Mouse (Mus musculus) limb, embryonic 11.5 days (tissue): ENCODE results near the gene Clk2. TPM values are rescaled to one million over a fixed set of nuclear protein-coding genes. Genes with fewer than 3 reads are reported as not detected.

Experiments
- ATAC-seq: fragments of 200-750 bp; cut with Nextera tagmentation; 2 replicates; pipeline ENCODE4 v1.8.0; 2017; ENCODE audit warnings: low read depth; ENCODE audit not compliant: insufficient number of reproducible peaks, low FRiP score, low TSS enrichment
- DNase-seq: peaks from one replicate; pipeline ENCODE4 v3.0.0-alpha.2; 2015; ENCODE audit warnings: low spot score
- H3K27ac ChIP-seq: fragments of 300-500 bp; sonication (generic); replicated peaks from 2 replicates; pipeline ENCODE4 v1.5.1; 2014; ENCODE audit warnings: low read depth, mild to moderate bottlenecking, low read length
- H3K27me3 ChIP-seq: fragments of 300-500 bp; sonication (generic); 2 replicates; pipeline ENCODE4 v1.6.1; 2014; ENCODE audit warnings: mild to moderate bottlenecking, low read length, mixed read lengths; ENCODE audit not compliant: control insufficient read depth, insufficient read depth
- H3K36me3 ChIP-seq: fragments of 300-500 bp; sonication (generic); 2 replicates; pipeline ENCODE4 v1.6.1; 2014; ENCODE audit warnings: mild to moderate bottlenecking, low read length, moderate library complexity, mixed read lengths; ENCODE audit not compliant: control insufficient read depth, insufficient read depth
- H3K4me1 ChIP-seq: fragments of 300-500 bp; sonication (generic); 2 replicates; pipeline ENCODE4 v1.6.1; 2014; ENCODE audit warnings: low read length, mixed read lengths; ENCODE audit not compliant: control insufficient read depth, insufficient read depth
- H3K4me2 ChIP-seq: fragments of 300-500 bp; sonication (generic); 2 replicates; pipeline ENCODE4 v1.6.1; 2014; ENCODE audit warnings: low read depth, mild to moderate bottlenecking, moderate library complexity; ENCODE audit not compliant: severe bottlenecking
- H3K4me3 ChIP-seq: fragments of 300-500 bp; sonication (generic); 2 replicates; pipeline ENCODE4 v1.5.1; 2014; ENCODE audit warnings: low read depth, low read length
- H3K9ac ChIP-seq: fragments of 300-500 bp; sonication (generic); 2 replicates; pipeline ENCODE4 v1.6.1; 2014; ENCODE audit warnings: mild to moderate bottlenecking, low read length
- H3K9me3 ChIP-seq: fragments of 300-500 bp; sonication (generic); 2 replicates; pipeline ENCODE4 v1.6.1; 2016; ENCODE audit warnings: low read length; ENCODE audit not compliant: control insufficient read depth
- WGBS: fragments of 180-500 bp; shearing (Covaris S2); extraction: QIAGEN DNeasy Blood & Tissue Kit; methylation state at CpG from one replicate; pipeline ENCODE4 v1.1.7; 2014; 5-methylcytosine and 5-hydroxymethylcytosine counted together
- polyA plus RNA-seq: library from polyadenylated mRNA; unstranded; fragments of >200 nt; fragmentation: Nextera tagmentation; extraction: Ambion mirVana; gene quantifications from 2 replicates; pipeline ENCODE4 v1.2.1, GENCODE M21; 2014

The Clk2 gene
- polyA plus RNA-seq, result 34.8 and 35.2 TPM in 2 replicates

DNA sequence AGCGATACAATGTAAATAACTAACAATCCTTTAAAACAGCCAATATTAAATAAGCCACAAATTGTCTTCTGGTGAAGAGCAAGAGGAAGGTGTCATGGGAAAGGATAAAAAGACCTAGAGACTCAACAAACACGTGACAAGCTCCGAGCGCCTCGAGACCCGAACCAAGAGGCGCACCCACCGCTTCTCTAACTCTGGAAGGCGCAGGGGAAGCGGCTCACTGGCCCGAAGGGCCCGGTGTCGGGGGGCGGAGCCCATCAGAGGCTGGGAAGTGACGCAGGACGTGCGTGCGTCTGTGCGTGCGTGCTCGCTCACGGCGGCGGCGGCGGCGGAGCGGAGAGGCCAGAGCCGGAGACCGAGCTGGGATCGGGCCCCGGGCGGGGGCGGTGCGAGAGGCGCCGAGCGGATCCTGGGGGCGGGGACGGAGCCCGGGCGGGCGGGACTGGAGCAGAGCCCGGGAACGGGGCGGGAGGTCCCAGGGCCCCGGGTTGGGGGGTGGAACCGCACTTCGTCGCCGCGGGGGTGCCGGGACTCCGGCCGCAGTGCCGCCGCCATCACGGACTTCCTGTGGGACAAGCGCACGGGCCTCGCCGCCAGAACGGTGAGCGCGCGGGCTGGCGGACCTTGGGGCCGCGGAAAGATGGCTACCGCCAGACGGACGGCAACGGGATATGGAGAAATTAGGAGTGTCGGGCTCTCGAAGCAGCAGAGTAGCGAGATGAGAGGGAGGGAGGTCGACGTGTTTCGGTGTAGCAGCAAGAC lies at the start of gene Clk2:
TSS of gene Clk2 (plus strand) at position 290 of the 762 bp plus-strand sequence.
- peak; percentile 95 for ATAC-seq
- Histone ChIP-seq H3K9ac (peak within 1 kb of the TSS; percentile 92), H3K4me1 (peaks cover 19% of the 10 kb centered on the region), H3K4me3 (peak within 1 kb of the TSS; percentile 61), H3K9me3 (no peaks in the 10 kb centered on the region), H3K27ac (peak within 1 kb of the TSS; percentile 89), H3K27me3 (no peaks in the 10 kb centered on the region), H3K4me2 (peak within 1 kb of the TSS; percentile 76), H3K36me3 (peaks cover 11% of the 10 kb centered on the region)
- 1% methylated on average over 75 of the region's 79 CpGs for WGBS
- DNase-seq, result peak; percentile 95

DNA sequence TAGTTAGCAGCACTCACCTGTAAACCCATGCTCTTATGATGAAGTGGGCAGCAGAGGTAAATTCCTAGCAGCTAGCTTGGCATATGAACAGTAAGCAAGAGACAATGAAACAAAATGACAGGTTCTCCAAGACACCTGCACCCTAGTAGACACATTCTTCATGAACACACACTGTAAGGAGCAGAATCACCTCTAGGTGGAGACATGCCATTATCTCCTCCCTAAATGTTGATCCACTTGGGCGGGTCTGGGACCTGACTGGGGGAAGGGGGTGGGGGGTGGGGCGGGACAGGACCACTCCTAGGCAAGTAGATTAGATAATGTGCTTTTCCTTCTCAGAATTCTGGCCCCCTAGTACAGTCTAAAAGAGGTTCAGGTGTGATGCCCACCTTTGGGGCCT lies 49.1 kb upstream of the Clk2 start:
- Histone ChIP-seq H3K4me3 (no peak overlapping the region), H3K4me1 (no peaks in the 10 kb centered on the region), H3K4me2 (no peak overlapping the region), H3K9me3 (no peaks in the 10 kb centered on the region), H3K9ac (no peak overlapping the region), H3K27ac (no peak overlapping the region), H3K27me3 (no peaks in the 10 kb centered on the region), H3K36me3 (no peaks in the 10 kb centered on the region)
- WGBS, result 3% methylated on average over 2 of the region's 2 CpGs
- DNase-seq (no peak), ATAC-seq (no peak)

DNA sequence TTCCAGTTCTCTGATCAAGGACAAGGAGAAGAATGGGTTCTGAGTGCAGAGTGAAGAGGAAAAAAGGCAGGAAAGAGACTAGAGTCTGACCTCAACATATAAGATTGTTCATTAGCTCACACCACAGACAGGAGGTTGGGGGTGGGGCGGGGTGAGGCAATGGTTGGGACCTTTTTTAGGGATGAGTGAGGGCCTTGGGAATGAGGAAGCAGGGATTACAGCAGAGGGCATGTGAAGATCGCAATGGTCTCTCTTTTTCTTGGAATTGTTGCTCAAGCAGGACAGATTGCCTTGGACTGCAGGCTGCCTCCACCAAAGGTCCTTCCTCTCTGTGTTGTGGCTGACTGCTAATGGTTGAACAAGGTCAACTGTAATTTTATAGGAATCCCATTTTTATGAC lies 41.3 kb upstream of the Clk2 start:
- no peaks in the 10 kb centered on the region for H3K27me3 ChIP-seq
- no peaks in the 10 kb centered on the region for H3K36me3 ChIP-seq
- H3K4me2 ChIP-seq, result no peak overlapping the region
- DNase-seq (no peak), ATAC-seq (no peak)
- H3K9me3 ChIP-seq, result no peaks in the 10 kb centered on the region
- WGBS, result 83% methylated on average over 2 of the region's 2 CpGs
- no peak overlapping the region for H3K4me3 ChIP-seq
- H3K27ac ChIP-seq, result no peak overlapping the region
- H3K9ac ChIP-seq, result no peak overlapping the region
- no peaks in the 10 kb centered on the region for H3K4me1 ChIP-seq

DNA sequence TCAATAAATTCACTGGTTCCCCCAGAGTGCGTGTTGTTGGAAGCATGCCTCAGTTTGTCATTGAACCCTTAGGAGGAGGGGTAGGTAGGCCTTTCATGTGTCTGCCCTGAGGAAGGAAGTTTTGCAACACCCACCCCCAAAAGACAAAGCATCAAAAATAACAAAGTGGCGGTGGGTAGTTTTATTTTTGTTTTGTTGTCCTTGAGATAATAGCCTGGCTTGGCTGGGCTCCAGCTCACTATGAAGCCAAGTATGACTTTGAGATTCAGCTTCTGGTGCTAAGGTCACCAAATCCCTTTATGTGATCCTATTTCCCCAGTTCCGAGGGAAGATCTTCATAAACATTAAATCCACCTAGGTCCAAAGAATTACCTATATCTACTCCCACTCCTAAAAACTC lies 40.4 kb upstream of the Clk2 start:
- DNase-seq (no peak), ATAC-seq (no peak)
- Histone ChIP-seq H3K27me3 (no peaks in the 10 kb centered on the region), H3K4me2 (no peak overlapping the region), H3K4me3 (no peak overlapping the region), H3K9me3 (no peaks in the 10 kb centered on the region), H3K9ac (no peak overlapping the region), H3K36me3 (no peaks in the 10 kb centered on the region), H3K4me1 (no peaks in the 10 kb centered on the region), H3K27ac (no peak overlapping the region)
- 88% methylated on average over 3 of the region's 3 CpGs for WGBS

DNA sequence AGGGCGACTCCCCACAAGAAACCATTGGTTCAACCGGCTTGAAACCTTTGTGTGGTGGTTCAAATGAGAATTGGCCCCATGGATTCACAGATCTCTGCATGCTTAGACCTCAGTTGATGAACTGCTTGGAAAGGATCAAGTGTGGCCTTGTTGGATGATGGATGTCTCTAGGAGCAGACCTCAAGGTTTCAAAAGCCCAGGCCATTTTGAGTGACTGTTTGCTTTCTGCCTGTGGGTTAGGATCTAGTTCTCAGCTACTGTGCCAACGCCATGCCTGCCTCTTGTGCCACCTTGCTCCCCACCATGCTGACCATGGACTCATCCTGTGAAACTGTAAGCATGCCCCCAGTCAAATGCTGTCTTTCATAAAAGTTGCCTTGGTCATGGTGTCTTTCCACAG lies 38.6 kb upstream of the Clk2 start:
- WGBS, result 94% methylated on average over 3 of the region's 3 CpGs
- no peak for ATAC-seq
- no peaks in the 10 kb centered on the region for H3K27me3 ChIP-seq

DNA sequence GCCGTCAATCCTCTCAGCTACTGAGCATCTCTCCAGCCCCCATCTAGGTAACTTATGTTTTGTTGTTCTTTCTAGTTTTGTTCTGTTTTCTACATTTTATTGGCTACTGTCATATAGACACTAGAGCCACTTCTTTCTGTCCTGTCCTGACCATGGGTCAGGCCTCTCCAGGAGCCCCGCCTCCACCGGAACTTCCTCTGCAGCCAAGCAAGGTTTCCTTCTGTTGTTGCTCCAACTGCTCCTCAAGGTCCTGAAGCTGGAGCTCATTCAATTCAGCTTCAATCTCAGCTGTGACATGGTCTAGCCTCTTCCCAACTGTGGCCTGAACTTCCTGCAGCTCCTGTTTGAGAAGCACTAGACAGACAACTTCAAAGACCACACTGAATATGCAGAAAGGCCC lies 34.7 kb upstream of the Clk2 start:
- DNase-seq, result no peak
- no peak overlapping the region for H3K4me2 ChIP-seq
- H3K4me3 ChIP-seq, result no peak overlapping the region
- no peak overlapping the region for H3K9ac ChIP-seq
- ATAC-seq, result no peak
- no peaks in the 10 kb centered on the region for H3K36me3 ChIP-seq
- no peaks in the 10 kb centered on the region for H3K27me3 ChIP-seq
- 86% methylated on average over 3 of the region's 3 CpGs for WGBS
- no peaks in the 10 kb centered on the region for H3K4me1 ChIP-seq
- H3K9me3 ChIP-seq, result no peaks in the 10 kb centered on the region
- H3K27ac ChIP-seq, result no peak overlapping the region

More for the DNA sequence above, 38.6 kb upstream of the Clk2 start:
- DNase-seq, result no peak
- H3K9me3 ChIP-seq, result no peaks in the 10 kb centered on the region
- H3K4me2 ChIP-seq, result no peak overlapping the region
- H3K36me3 ChIP-seq, result no peaks in the 10 kb centered on the region
- no peak overlapping the region for H3K27ac ChIP-seq
- H3K4me3 ChIP-seq, result no peak overlapping the region
- no peaks in the 10 kb centered on the region for H3K4me1 ChIP-seq
- no peak overlapping the region for H3K9ac ChIP-seq

DNA sequence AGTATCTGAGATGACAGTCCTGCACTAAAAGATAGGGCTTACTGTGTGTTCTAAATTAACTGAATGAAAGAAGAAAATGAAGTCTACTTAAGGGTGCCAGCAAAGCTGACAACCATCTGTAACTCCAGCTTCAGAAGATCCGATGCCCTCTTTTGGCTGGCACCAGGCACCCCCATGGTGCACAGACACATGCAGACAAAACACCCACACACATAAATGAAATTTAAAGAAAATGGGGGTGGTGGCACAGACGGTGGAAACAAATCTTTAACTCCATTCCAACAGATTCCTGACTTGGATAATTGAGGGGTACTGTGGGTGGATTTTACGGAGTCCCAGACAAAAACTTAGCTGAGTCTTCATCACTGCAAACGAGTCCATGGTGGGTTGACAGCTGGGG lies 32.8 kb upstream of the Clk2 start:
- no peak overlapping the region for H3K4me3 ChIP-seq
- no peak overlapping the region for H3K27ac ChIP-seq
- 47% methylated on average over 4 of the region's 4 CpGs for WGBS
- H3K9me3 ChIP-seq, result no peaks in the 10 kb centered on the region
- no peak for DNase-seq
- ATAC-seq, result no peak
- peak overlapping the region; percentile 45; the same call in 1 of the 2 replicates for H3K4me2 ChIP-seq
- H3K36me3 ChIP-seq, result no peaks in the 10 kb centered on the region
- H3K9ac ChIP-seq, result no peak overlapping the region
- no peaks in the 10 kb centered on the region for H3K27me3 ChIP-seq
- no peaks in the 10 kb centered on the region for H3K4me1 ChIP-seq

DNA sequence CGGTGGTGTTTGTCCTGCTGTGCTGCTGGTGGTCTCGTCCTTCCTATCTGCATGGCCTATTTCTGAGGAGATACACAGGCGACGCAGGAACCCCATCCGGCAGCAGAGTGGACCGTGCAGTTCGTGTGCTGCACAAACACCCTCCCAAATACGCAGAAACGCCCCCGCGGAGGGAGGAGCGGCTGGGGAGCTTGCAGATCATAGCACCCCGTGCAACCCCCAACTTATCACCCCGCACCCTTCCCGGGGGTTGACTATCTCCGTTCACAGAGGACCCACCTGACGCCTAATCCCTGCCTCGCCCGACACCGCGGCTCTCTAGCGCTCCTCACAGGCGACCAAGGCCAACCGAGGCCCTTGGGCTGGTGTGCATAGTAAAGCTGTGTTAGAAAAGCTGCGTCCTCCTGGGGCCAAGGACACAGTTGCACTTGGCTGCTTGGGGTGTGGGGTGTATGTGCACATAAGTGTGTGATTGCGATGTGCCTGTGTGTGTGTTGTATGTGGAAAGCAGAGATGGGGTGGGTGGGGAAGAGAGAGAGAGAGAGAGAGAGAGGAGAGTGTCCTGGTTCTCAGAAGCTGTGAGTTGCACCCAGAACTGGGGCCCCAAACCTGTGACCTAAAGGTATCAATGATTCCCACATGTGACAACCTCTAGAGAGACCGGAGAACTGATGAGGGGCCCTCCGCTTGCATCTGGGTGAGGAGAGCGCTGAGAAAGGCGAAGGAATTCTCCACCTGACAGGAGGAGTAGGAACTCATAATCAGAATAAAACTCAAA lies 32.1 kb upstream of the Clk2 start:
- no peaks in the 10 kb centered on the region for H3K36me3 ChIP-seq
- ATAC-seq, result no peak
- H3K27ac ChIP-seq, result no peak overlapping the region
- H3K9ac ChIP-seq, result peak overlapping the region; percentile 53
- peak overlapping the region; percentile 24 for H3K4me3 ChIP-seq
- no peaks in the 10 kb centered on the region for H3K27me3 ChIP-seq
- H3K4me1 ChIP-seq, result no peaks in the 10 kb centered on the region
- peak overlapping the region; percentile 45 for H3K4me2 ChIP-seq
- H3K9me3 ChIP-seq, result no peaks in the 10 kb centered on the region
- DNase-seq, result no peak
- 17% methylated on average over 30 of the region's 30 CpGs for WGBS
